Mouse (Mus musculus): Measurements from ENCODE around the gene Clhc1. TPM values are rescaled to one million over a fixed set of nuclear protein-coding genes. Genes with fewer than 3 reads are reported as not detected.
A peak's percentile ranks its signal among the peaks of the same experiment; 100 is the strongest.
"Not testable (repeated sequence)": the region's sequence is repeated elsewhere in the genome, so short reads cannot be mapped to it uniquely, and the experiment has no call there.

The Clhc1 gene
- polyA plus RNA-seq, 1 experiment = not detected

DNA sequence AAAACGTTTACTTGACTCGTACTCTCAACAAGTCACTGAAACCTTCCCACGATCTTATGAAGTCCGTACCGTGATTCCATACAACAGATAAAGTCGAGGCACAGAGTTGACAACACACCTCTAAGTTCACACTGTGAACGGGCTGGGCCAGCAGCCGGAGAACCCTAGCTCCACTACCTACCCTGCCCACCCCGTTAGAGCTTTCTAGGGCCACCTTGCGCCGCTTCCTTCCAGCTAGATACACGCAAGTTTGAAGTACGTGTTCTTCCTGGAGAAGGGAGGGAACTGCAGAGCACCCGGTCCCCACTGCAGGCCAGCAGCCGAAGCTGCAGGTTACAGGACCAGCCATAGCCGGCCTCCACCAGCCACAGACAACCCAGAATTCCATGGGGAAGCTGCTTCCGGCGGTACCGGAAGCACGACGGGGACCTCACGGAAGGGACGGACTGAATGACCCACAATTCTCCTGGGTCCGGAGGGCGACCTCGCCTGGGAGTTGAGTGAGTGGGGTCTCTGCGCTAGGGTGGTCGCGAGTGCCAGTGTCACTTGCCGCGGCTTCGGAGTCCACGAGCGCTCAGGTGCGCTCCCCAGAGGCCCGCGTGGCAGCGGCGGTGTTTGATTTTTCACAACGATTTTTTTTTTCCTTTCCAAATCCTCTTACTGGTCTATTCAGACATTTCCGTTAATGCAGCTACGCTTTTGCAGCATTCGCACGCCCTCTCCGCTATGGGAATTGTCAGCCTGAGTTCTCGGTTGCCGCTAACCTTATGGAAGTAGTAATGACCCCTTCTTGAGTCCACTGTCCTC lies 21.6 kb upstream of the Clhc1 start, which contains the start of gene Mtif2:
Mtif2 (plus strand) TSS at position 421 of the 807 bp plus-strand sequence.
- TF ChIP-seq GATA1 (IDR thresholded peaks at IDR 0.05; ENCODE audit: borderline replicate concordance, low read length) = no peak
- peak; percentile 50; the same call in 1 of the 2 replicates for TF ChIP-seq FLI1 (IDR thresholded peaks at IDR 0.05; ENCODE audit: low read length)
- Histone ChIP-seq H3K4me1 (peaks cover 35% of the 10 kb centered on the region), H3K9me3 (no peaks in the 10 kb centered on the region), H3K4me3 (replicated peaks) (peak within 1 kb of the TSS; percentile 92), H3K27me3 (replicated peaks) (no peaks in the 10 kb centered on the region), H3K36me3 (replicated peaks; ENCODE audit: low read length) (peaks cover 22% of the 10 kb centered on the region)

DNA sequence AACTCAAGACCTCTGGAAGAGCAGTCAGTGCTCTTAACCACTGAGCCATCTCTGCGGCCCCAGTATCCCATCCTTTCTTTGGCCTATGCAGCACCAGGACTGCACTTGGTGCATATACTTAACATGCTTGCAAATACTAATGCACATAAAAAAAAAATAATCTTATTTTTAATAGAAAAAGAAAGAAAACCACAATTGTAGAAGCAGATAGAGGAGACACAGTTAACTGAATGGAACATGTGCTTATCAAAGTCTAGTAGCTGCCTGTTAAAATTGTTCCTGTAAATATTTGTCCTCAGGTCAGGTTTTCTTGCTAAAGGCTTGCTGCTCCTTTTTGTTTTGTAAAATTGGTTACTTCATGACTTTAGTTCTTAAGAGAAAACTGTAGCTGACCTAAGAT lies 9.5 kb upstream of the Clhc1 start:
- TF ChIP-seq FLI1 (IDR thresholded peaks at IDR 0.05; ENCODE audit: low read length) (no peak), GATA1 (IDR thresholded peaks at IDR 0.05; ENCODE audit: borderline replicate concordance, low read length) (no peak)
- no peak overlapping the region for H3K4me3 ChIP-seq (replicated peaks)
- no peaks in the 10 kb centered on the region for H3K4me1 ChIP-seq
- H3K9me3 ChIP-seq = no peaks in the 10 kb centered on the region
- peaks cover 90% of the 10 kb centered on the region for H3K36me3 ChIP-seq (replicated peaks; ENCODE audit: low read length)
- no peaks in the 10 kb centered on the region for H3K27me3 ChIP-seq (replicated peaks)

DNA sequence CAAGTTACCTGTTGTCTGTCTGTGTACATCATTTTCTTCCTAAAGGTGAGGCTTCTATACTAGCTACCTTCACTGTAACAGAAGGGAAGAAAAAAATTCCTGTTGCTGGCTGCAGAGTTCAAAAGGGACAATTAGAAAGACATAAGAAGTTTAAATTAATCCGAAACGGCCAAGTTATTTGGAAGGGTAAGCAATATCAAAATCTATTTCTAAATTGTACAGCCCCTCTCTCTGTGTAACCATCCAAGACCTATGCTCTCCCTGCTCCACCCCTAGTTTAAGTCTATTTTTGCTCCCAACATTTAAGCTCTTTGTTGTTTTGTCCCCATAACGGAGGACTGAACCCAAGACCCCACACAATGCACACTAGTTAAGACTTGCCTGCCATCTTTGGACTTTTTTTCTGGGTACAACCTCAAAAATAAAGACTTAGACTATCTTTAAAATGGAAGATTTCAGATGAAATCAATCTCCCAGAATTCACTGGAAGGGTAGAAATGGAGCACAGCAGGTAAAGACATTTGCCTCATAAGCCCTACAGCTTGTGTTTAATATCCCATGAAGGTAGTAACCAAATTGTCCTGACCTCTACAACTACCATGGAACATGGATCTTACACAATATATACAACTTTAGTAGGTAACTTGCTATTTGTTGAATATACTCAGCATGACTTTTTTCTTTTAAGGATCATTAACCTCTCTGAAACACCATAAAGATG lies 3.4 kb upstream of the Clhc1 start:
- peaks cover 17% of the 10 kb centered on the region for H3K4me1 ChIP-seq
- peaks cover 64% of the 10 kb centered on the region for H3K36me3 ChIP-seq (replicated peaks; ENCODE audit: low read length)
- TF ChIP-seq FLI1 (IDR thresholded peaks at IDR 0.05; ENCODE audit: low read length) = no peak
- no peak for TF ChIP-seq GATA1 (IDR thresholded peaks at IDR 0.05; ENCODE audit: borderline replicate concordance, low read length)
- no peaks in the 10 kb centered on the region for H3K9me3 ChIP-seq
- H3K4me3 ChIP-seq (replicated peaks) = no peak overlapping the region
- no peaks in the 10 kb centered on the region for H3K27me3 ChIP-seq (replicated peaks)

DNA sequence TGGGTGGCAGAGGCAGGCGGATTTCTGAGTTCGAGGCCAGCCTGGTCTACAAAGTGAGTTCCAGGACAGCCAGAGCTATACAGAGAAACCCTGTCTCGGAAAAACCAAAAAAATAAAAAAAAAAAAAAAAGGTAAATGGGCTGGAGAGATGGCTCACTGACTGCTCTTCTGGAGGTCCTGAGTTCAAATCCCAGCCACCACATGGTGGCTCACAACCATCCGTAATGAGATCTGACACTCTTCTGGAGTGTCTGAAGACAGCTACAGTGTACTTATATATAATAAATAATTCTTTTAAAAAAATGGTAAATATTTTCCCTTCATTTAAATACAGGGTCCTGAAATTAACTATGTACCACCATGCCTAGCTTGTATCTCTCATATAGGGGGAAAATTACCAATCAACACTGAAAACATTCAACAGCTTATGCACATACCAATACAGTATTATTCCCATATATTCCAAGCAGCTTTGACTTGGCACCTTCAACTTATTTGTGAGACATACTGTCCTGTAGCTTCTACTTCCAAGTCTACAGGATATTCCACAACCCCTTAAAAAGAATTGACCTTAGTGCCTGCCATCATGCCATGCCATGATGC lies 2.5 kb upstream of the Clhc1 start:
- H3K27me3 ChIP-seq (replicated peaks); H3K9me3 ChIP-seq; H3K4me3 ChIP-seq (replicated peaks): not testable (repeated sequence)
- H3K4me1 ChIP-seq = peaks cover 22% of the 10 kb centered on the region
- H3K36me3 ChIP-seq (replicated peaks; ENCODE audit: low read length) = peaks cover 56% of the 10 kb centered on the region

DNA sequence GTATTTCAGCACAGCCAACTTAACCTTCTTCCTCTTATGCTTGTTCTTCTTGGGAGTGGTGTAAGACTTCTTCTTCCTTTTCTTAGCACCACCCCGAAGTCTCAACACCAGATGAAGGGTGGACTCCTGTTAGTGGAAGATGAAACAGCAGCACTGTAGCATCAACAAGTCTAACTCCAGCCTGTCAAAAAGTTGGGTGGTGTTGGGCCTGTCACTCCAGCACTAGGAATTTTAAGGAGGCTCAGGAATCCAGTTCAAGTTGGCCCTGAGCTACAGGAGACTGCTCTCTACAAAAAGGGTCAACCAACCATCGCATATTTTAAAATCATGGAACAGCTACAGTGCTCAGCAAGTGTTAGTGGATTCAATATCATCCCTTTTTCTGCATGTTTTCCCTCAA lies 1.5 kb upstream of the Clhc1 start:
- Histone ChIP-seq H3K4me3 (replicated peaks) (peak overlapping the region; percentile 97), H3K36me3 (replicated peaks; ENCODE audit: low read length) (peaks cover 45% of the 10 kb centered on the region), H3K4me1 (peaks cover 22% of the 10 kb centered on the region)
- H3K27me3 ChIP-seq (replicated peaks); H3K9me3 ChIP-seq: not testable (repeated sequence)

DNA sequence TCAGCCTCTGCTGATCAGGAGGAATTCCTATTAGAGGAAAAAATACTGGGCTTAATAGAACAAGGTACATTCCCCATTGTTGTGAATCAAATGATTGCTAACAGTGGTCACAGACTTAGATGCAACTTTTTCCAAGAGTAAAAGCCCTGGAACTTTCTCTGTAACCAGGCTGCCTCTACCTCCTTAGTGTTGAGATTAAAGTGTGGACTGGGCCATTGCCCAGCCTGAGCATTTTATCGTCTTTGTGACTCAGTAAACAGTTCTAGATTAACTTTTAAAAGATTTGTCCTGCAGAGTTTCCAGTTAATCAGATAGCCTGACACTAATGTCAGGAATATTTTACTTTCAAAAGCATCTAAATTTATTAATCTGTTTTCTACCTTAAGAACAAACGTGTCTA lies 988 bp upstream of the Clhc1 start:
- Histone ChIP-seq H3K9me3 (no peaks in the 10 kb centered on the region), H3K4me3 (replicated peaks) (peak overlapping the region; percentile 97), H3K27me3 (replicated peaks) (no peaks in the 10 kb centered on the region), H3K36me3 (replicated peaks; ENCODE audit: low read length) (peaks cover 40% of the 10 kb centered on the region), H3K4me1 (peaks cover 22% of the 10 kb centered on the region)
- TF ChIP-seq FLI1 (IDR thresholded peaks at IDR 0.05; ENCODE audit: low read length) = no peak
- TF ChIP-seq GATA1 (IDR thresholded peaks at IDR 0.05; ENCODE audit: borderline replicate concordance, low read length) = no peak

DNA sequence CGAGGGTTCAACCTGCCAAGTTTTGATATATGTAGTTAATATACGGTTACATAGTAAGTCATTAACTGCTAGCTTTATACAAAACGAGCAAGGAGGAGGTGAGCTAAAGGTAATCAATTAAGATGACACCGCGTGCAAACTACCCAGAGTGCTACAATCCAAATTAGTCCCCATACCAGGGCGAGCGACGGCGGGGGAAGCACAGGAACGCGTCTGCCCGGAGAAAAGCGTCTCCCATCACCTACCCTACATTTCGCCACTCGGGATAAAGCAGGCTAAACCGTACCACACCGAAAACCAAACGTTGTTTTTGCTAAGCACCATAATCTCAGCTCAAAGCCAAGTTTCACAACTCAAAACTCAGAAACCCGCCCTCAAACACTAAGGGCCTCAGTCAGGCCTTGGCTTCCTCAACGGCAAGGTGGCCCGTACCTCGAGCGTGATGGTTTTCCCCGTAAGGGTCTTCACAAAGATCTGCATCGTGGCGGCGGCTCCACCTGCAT lies 450 bp upstream of the Clhc1 start:
- Histone ChIP-seq H3K27me3 (replicated peaks) (no peaks in the 10 kb centered on the region), H3K4me1 (peaks cover 22% of the 10 kb centered on the region), H3K36me3 (replicated peaks; ENCODE audit: low read length) (peaks cover 38% of the 10 kb centered on the region), H3K4me3 (replicated peaks) (peak overlapping the region; percentile 97), H3K9me3 (no peaks in the 10 kb centered on the region)
- TF ChIP-seq GATA1 (IDR thresholded peaks at IDR 0.05; ENCODE audit: borderline replicate concordance, low read length) (no peak), FLI1 (IDR thresholded peaks at IDR 0.05; ENCODE audit: low read length) (no peak)

DNA sequence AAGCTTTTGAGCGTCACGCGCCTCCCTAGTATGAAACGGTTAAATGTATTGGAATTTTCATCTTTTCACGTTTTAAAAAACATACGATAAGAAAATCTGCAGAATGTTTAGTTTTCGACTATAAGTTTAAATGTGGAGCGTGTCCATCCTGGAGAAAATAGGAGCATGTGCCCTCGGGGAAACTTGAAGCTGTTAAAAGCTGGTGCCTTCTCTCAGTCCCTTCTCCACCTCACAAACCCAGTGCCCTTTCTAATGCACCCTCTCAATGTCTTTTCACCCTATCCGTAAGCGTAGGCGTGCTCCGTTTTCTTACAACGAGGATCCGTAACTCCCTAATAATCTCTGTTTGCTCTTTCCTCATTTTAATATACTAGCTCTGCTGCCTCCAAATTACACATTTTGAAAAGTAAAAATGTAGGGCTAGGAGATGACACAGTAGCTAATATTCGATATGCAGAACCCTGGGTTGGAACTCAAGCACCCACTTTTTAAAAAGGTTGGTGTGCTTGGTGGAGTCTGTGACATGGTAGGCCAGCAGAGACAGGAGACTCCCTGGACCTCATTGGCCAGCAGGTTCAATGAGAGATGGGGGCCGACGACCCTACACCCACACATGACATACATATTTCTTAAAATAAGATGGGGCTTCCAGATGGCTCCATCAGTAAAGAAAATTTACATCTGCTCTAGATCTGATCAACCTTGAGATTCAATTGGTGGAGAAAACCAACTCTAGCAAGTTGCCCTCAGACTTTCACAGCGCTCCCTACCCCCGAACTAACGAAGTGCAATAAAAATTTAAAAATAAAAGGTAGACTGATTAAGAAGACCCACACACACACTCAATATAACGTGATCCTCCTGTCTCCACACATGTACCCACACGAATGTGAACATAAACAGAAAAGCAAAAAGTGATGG lies 1.0 kb downstream of the Clhc1 start:
- Histone ChIP-seq H3K4me1 (peaks cover 22% of the 10 kb centered on the region), H3K36me3 (replicated peaks; ENCODE audit: low read length) (peaks cover 28% of the 10 kb centered on the region), H3K9me3 (no peaks in the 10 kb centered on the region), H3K4me3 (replicated peaks) (peak overlapping the region; percentile 97), H3K27me3 (replicated peaks) (no peaks in the 10 kb centered on the region)
- TF ChIP-seq FLI1 (IDR thresholded peaks at IDR 0.05; ENCODE audit: low read length) (no peak), GATA1 (IDR thresholded peaks at IDR 0.05; ENCODE audit: borderline replicate concordance, low read length) (no peak)

DNA sequence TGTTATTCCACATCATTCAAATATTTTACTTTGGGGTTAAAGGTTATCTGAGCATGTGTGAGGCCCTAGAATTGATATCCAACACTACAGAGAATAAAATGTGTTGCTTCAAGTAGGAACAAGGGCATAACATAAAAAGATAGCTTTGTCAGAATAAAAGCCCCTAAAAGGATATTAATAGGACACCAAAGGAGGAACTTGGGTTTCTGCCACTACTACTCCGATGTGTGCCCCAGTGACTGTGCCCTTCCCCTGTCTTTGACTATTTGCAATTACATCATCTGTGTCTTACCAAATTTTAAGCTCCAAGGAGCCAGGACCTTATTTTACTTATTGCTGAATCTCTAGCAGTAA lies 1.7 kb downstream of the Clhc1 start:
- Histone ChIP-seq H3K4me3 (replicated peaks) (no peak overlapping the region), H3K4me1 (peaks cover 22% of the 10 kb centered on the region), H3K36me3 (replicated peaks; ENCODE audit: low read length) (peaks cover 22% of the 10 kb centered on the region), H3K9me3 (no peaks in the 10 kb centered on the region), H3K27me3 (replicated peaks) (no peaks in the 10 kb centered on the region)
- TF ChIP-seq GATA1 (IDR thresholded peaks at IDR 0.05; ENCODE audit: borderline replicate concordance, low read length) (no peak), FLI1 (IDR thresholded peaks at IDR 0.05; ENCODE audit: low read length) (no peak)
